Mouse (Mus musculus) liver, embryonic 12.5 days (tissue): Measurements from ENCODE around the gene Zfp609. TPM values are rescaled to one million over a fixed set of nuclear protein-coding genes. Genes with fewer than 3 reads are reported as not detected.
"Not testable (repeated sequence)": the region's sequence is repeated elsewhere in the genome, so short reads cannot be mapped to it uniquely, and the experiment has no call there.

Experiments used
- ATAC-seq: fragments of 200-750 bp; cut with Nextera tagmentation; 2 replicates; pipeline ENCODE4 v1.8.0; 2017; ENCODE audit warnings: moderate number of reproducible peaks, mild to moderate bottlenecking, moderate library complexity
- H3K27ac ChIP-seq: fragments of 300-500 bp; sonication (generic); 2 replicates; pipeline ENCODE4 v1.5.1; 2016; ENCODE audit warnings: mild to moderate bottlenecking
- H3K27me3 ChIP-seq: fragments of 300-500 bp; sonication (generic); replicated peaks from 2 replicates; pipeline ENCODE4 v1.6.1; 2016; ENCODE audit warnings: mild to moderate bottlenecking, moderate library complexity
- H3K36me3 ChIP-seq: fragments of 300-500 bp; sonication (generic); 2 replicates; pipeline ENCODE4 v1.6.1; 2016; ENCODE audit warnings: mild to moderate bottlenecking, moderate library complexity
- H3K4me1 ChIP-seq: fragments of 300-500 bp; sonication (generic); 2 replicates; pipeline ENCODE4 v1.6.1; 2016
- H3K4me2 ChIP-seq: fragments of 300-500 bp; sonication (generic); 2 replicates; pipeline ENCODE4 v1.6.1; 2016; ENCODE audit warnings: mild to moderate bottlenecking, moderate library complexity
- H3K4me3 ChIP-seq: fragments of 300-500 bp; sonication (generic); 2 replicates; pipeline ENCODE4 v1.5.1; 2016; ENCODE audit warnings: mild to moderate bottlenecking, moderate library complexity
- H3K9ac ChIP-seq: fragments of 300-500 bp; sonication (generic); 2 replicates; pipeline ENCODE4 v1.6.1; 2016; ENCODE audit warnings: mild to moderate bottlenecking, moderate library complexity
- H3K9me3 ChIP-seq: fragments of 300-500 bp; sonication (generic); replicated peaks from 2 replicates; pipeline ENCODE4 v1.6.1; 2016; ENCODE audit warnings: mild to moderate bottlenecking, moderate library complexity
- WGBS: fragments of 180-500 bp; shearing (Covaris S2); methylation state at CpG from one replicate; pipeline ENCODE4 v1.1.7; 2016; ENCODE audit not compliant: insufficient replicate concordance; 5-methylcytosine and 5-hydroxymethylcytosine counted together
- polyA plus RNA-seq: library from polyadenylated mRNA; unstranded; fragments of >200 nt; fragmentation: Nextera tagmentation; extraction: Ambion mirVana; gene quantifications from 2 replicates; pipeline ENCODE4 v1.2.1, GENCODE M21; 2016

The Zfp609 gene
- polyA plus RNA-seq, 1 experiment from 2014 or later, result 3.8 TPM

GRCm38 (mm10) chr9:65661029-65661428 lies 166.3 kb downstream of the Zfp609 start:
- Histone ChIP-seq H3K27ac (no peak overlapping the region), H3K36me3 (no peaks in the 10 kb centered on the region), H3K4me2 (no peak overlapping the region), H3K9me3 (no peaks in the 10 kb centered on the region), H3K4me3 (no peak overlapping the region), H3K4me1 (peaks cover 2% of the 10 kb centered on the region; the same call in 1 of the 2 replicates), H3K9ac (no peak overlapping the region), H3K27me3 (no peaks in the 10 kb centered on the region)
- 50% methylated on average over 5 of the region's 5 CpGs for WGBS
- no peak for ATAC-seq

DNA sequence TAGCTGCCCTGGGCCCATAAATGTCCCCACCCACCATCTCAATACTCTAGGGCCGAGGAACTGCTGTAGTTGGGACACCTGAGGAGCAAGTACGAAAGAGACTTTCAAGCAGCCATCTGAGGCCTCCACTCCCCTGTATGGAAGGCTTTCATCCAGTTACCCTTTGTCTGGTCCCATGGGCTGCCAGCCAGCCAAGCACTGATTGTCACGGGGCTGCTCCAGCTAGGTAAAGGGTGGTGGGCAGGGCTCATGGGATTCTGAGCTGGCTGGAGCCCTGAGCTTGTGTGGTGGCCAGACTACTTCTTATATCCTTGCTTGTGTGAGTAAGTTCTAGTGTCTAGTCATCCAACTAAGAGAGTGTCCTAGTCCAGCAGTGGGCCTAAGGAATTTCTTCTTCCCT lies 170.1 kb downstream of the Zfp609 start:
- Histone ChIP-seq H3K9ac (no peak overlapping the region), H3K9me3 (no peaks in the 10 kb centered on the region), H3K36me3 (no peaks in the 10 kb centered on the region), H3K27ac (no peak overlapping the region), H3K4me3 (no peak overlapping the region), H3K4me2 (no peak overlapping the region), H3K27me3 (no peaks in the 10 kb centered on the region), H3K4me1 (0 out of 2 replicates have a peak, but pooled peaks cover 4% of the 10 kb centered on the region)
- no peak for ATAC-seq
- 71% methylated on average over 3 of the region's 3 CpGs for WGBS

DNA sequence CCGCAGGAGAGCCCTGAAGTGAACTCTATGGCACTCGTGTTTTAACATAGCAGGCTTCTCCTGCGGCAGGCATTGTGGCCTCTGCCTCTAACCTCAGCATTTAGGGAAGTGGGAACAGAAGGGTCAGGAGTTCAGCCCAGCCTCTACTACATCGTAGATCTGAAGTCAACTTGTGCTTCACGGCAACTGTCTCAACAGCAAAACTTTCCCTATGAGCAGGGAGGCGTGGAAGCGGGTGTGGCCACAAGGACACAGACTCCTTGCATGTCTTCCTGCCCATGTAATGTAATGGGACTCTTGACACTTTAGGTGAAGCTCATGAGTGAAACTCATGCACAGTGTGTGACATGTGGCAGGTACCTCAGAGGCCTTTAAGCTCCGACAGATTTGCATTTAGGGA lies 171.8 kb downstream of the Zfp609 start:
- Histone ChIP-seq H3K9ac (no peak overlapping the region), H3K9me3 (no peaks in the 10 kb centered on the region), H3K27me3 (no peaks in the 10 kb centered on the region), H3K27ac (no peak overlapping the region), H3K4me3 (no peak overlapping the region), H3K36me3 (no peaks in the 10 kb centered on the region), H3K4me1 (peaks cover 6% of the 10 kb centered on the region), H3K4me2 (no peak overlapping the region)
- ATAC-seq, result no peak
- WGBS, result 42% methylated on average over 8 of the region's 8 CpGs

GRCm38 (mm10) chr9:65654700-65655237 lies 172.6 kb downstream of the Zfp609 start:
- H3K36me3 ChIP-seq, result no peaks in the 10 kb centered on the region
- H3K27ac ChIP-seq, result no peak overlapping the region
- no peak for ATAC-seq
- no peaks in the 10 kb centered on the region for H3K9me3 ChIP-seq
- WGBS, result 57% methylated on average over 3 of the region's 3 CpGs
- no peaks in the 10 kb centered on the region for H3K27me3 ChIP-seq
- no peak overlapping the region for H3K4me3 ChIP-seq
- no peak overlapping the region for H3K9ac ChIP-seq
- H3K4me1 ChIP-seq, result peaks cover 14% of the 10 kb centered on the region
- no peak overlapping the region for H3K4me2 ChIP-seq

GRCm38 (mm10) chr9:65653741-65654140 lies 173.6 kb downstream of the Zfp609 start:
- H3K4me1 ChIP-seq, result peaks cover 15% of the 10 kb centered on the region
- H3K4me3 ChIP-seq, result no peak overlapping the region
- no peak overlapping the region for H3K27ac ChIP-seq
- no peak overlapping the region for H3K4me2 ChIP-seq
- H3K27me3 ChIP-seq, result no peaks in the 10 kb centered on the region
- WGBS, result 77% methylated on average over 4 of the region's 4 CpGs
- H3K9me3 ChIP-seq, result no peaks in the 10 kb centered on the region
- no peak for ATAC-seq
- no peak overlapping the region for H3K9ac ChIP-seq
- H3K36me3 ChIP-seq, result no peaks in the 10 kb centered on the region

DNA sequence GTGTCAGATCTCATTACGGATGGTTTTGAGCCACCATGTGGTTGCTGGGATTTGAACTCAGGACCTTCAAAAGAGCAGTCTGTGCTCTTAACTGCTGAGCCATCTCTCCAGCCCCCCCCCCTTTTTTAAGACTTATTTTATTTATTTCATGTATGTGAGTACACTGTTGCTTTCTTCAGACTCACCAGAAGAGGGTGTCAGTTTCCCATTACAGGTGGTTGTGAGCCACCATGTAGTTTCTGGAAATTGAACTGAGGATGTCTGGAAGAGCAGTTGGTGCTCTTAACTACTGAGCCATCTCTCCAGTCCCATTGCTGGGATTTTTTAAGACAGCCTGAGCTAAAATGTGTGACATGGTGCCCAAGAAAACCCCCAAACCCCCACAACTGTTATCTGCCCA lies 175.4 kb downstream of the Zfp609 start:
- H3K4me3 ChIP-seq, H3K27ac ChIP-seq, H3K4me2 ChIP-seq, ATAC-seq, H3K9ac ChIP-seq, H3K27me3 ChIP-seq, H3K36me3 ChIP-seq, H3K9me3 ChIP-seq: not testable (repeated sequence)
- H3K4me1 ChIP-seq, result peaks cover 15% of the 10 kb centered on the region
- WGBS, result 88% methylated on average over 1 of the region's 1 CpGs

GRCm38 (mm10) chr9:65649997-65650396 lies 177.4 kb downstream of the Zfp609 start:
- Histone ChIP-seq H3K9me3 (no peaks in the 10 kb centered on the region), H3K27me3 (0 out of 2 replicates have a peak, but pooled peaks cover 5% of the 10 kb centered on the region), H3K36me3 (no peaks in the 10 kb centered on the region), H3K27ac (no peak overlapping the region), H3K9ac (no peak overlapping the region), H3K4me1 (peaks cover 21% of the 10 kb centered on the region), H3K4me3 (no peak overlapping the region), H3K4me2 (no peak overlapping the region)
- no peak for ATAC-seq
- 7% methylated on average over 1 of the region's 1 CpGs for WGBS

DNA sequence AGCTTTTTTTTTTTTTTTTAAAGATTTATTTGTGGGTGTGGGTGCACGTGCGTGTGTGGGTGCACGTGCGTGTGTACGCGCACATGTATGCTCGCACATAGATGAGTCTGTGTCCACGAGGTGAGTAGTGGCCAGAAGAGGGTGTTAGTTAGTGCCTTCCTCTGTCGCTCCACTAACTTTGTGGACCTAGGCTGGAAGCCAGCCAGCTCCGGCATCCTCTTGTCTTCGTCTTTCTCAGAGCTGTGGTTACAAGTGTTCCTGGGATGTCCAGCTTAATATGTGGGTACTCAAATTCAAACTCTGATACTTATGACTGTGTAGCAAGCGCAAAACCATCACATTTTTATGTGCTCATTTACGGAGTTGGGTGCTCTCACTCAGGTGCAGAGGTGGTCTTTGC lies 178.6 kb downstream of the Zfp609 start:
- H3K36me3 ChIP-seq, result no peaks in the 10 kb centered on the region
- no peaks in the 10 kb centered on the region for H3K9me3 ChIP-seq
- H3K9ac ChIP-seq, result no peak overlapping the region
- H3K4me1 ChIP-seq, result peaks cover 21% of the 10 kb centered on the region
- no peak overlapping the region for H3K4me2 ChIP-seq
- WGBS, result 79% methylated on average over 13 of the region's 13 CpGs
- no peak overlapping the region for H3K4me3 ChIP-seq
- H3K27ac ChIP-seq, result no peak overlapping the region
- 0 out of 2 replicates have a peak, but pooled peaks cover 5% of the 10 kb centered on the region for H3K27me3 ChIP-seq
- no peak for ATAC-seq

- 0 out of 2 replicates have a peak, but pooled peaks cover 6% of the 10 kb centered on the region for H3K27me3 ChIP-seq
- no peak overlapping the region for H3K4me3 ChIP-seq
- no peaks in the 10 kb centered on the region for H3K36me3 ChIP-seq
- H3K27ac ChIP-seq, result no peak overlapping the region
- no peak overlapping the region for H3K4me2 ChIP-seq
- H3K9me3 ChIP-seq, result no peaks in the 10 kb centered on the region
- no peak for ATAC-seq
- no peak overlapping the region for H3K9ac ChIP-seq
- WGBS, result 57% methylated on average over 2 of the region's 2 CpGs
- peaks cover 23% of the 10 kb centered on the region for H3K4me1 ChIP-seq
Measured at GRCm38 (mm10) chr9:65646782-65647181, 180.6 kb downstream of the Zfp609 start.

DNA sequence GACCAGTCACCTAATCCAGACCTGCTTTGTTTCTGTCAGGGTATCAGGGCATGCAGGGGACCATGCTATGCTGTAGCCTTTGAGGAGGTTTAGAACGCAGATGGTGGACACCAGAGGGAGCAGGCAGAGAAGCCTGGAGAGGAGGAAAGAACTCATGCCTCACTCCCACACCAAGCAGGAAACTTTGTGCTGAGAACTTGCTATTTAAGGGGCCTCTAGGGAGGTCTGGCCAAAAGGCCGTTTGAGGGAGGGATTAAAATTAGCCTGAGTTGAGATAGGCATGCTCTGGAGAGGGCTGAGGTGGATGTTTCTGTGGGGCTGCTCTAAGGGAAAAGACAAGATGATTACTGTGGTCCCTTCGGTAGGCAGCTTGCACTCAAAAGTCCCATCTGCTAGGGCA lies 181.4 kb downstream of the Zfp609 start:
- no peaks in the 10 kb centered on the region for H3K9me3 ChIP-seq
- 0 out of 2 replicates have a peak, but pooled peaks cover 10% of the 10 kb centered on the region for H3K27me3 ChIP-seq
- ATAC-seq, result no peak
- H3K4me2 ChIP-seq, result no peak overlapping the region
- no peak overlapping the region for H3K4me3 ChIP-seq
- H3K4me1 ChIP-seq, result peaks cover 23% of the 10 kb centered on the region
- WGBS, result 35% methylated on average over 3 of the region's 3 CpGs
- H3K9ac ChIP-seq, result no peak overlapping the region
- H3K36me3 ChIP-seq, result no peaks in the 10 kb centered on the region
- H3K27ac ChIP-seq, result no peak overlapping the region

GRCm38 (mm10) chr9:65644960-65645359 lies 182.4 kb downstream of the Zfp609 start:
- Histone ChIP-seq H3K27ac (no peak overlapping the region), H3K36me3 (no peaks in the 10 kb centered on the region), H3K4me1 (peaks cover 16% of the 10 kb centered on the region), H3K9me3 (no peaks in the 10 kb centered on the region), H3K4me2 (no peak overlapping the region), H3K9ac (no peak overlapping the region), H3K4me3 (no peak overlapping the region), H3K27me3 (peaks cover 15% of the 10 kb centered on the region; the same call in 1 of the 2 replicates)
- 73% methylated on average over 4 of the region's 4 CpGs for WGBS
- no peak for ATAC-seq

DNA sequence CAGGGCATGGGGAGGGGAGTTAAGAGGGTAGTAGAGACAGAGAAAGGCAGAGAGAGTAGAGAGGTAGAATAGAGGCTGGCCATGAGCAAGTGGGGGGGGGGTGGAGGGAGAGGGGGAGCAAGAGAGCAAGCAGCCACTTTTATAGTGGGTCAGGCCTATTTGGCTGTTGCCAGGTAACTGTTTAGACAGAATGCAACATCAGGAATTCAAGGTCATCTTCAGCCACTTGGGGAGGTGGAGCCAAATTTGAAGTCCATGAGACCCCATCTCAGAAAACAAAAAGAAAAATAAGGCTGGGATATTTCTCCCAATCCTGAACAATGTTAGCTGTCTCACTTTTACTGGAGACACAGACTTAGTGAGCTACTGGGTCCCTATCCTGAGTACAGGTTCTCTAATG lies 184.8 kb downstream of the Zfp609 start:
- Histone ChIP-seq H3K4me2 (no peak overlapping the region), H3K4me3 (no peak overlapping the region), H3K9ac (no peak overlapping the region), H3K36me3 (no peaks in the 10 kb centered on the region), H3K9me3 (no peaks in the 10 kb centered on the region), H3K27ac (no peak overlapping the region), H3K4me1 (peaks cover 13% of the 10 kb centered on the region; the same call in 1 of the 2 replicates), H3K27me3 (peaks cover 19% of the 10 kb centered on the region; the same call in 1 of the 2 replicates)
- ATAC-seq, result no peak
